Comparison of ENCODE assay signal across 24 mouse cellular contexts in the genomic region with DNA sequence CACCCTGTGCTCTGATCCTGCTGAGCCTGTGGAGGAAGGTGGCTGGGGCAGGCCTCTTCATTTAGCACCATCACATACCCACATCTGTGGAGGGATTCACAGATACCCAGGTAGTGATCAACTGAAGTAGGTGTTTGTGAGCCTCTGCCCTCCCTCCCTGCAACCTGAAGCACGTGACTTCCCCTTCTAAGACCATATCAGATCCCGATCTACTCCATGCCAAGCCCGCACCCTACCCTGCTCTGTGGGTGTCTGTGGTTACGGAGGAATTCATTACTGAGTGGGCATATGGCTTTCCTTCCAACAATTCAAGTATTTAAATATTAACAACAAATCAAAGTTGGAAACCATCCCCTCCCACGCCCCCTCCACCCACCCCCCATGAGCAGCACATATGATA. TPM values are rescaled to one million over a fixed set of nuclear protein-coding genes. Genes with fewer than 3 reads are reported as not detected.
DNase-seq lines count a peak whose midpoint lies in the region; ATAC-seq lines count a peak whose summit lies in the region.
"Had no signal": no experiment of that assay in that cellular context is flagged by ENCODE, and none has a peak within 500 bp of the region (broad histone marks: within the 10 kb centered on the region; RNA-seq: fewer than 3 reads in every experiment).

No protein-coding gene starts in this region.

- 0 out of 2 replicates have a peak, but pooled peaks cover 3% of the 10 kb centered on the region for H3K36me3 ChIP-seq in forebrain, embryonic 14.5 days (ENCODE audit: control insufficient read depth, insufficient read depth, low read length)
- peaks cover 11% of the 10 kb centered on the region for H3K36me3 ChIP-seq in forebrain, embryonic 10.5 days (replicated peaks)
- H3K36me3 ChIP-seq in limb, embryonic 13.5 days = no peaks in the 10 kb centered on the region
- peaks cover 9% of the 10 kb centered on the region for H3K36me3 ChIP-seq in limb, embryonic 10.5 days
- peaks cover 9% of the 10 kb centered on the region; the same call in 1 of the 2 replicates for H3K36me3 ChIP-seq in embryonic facial prominence, embryonic 10.5 days (replicated peaks)
- no peaks in the 10 kb centered on the region for H3K36me3 ChIP-seq in limb, embryonic 15.5 days
- H3K36me3 ChIP-seq: neural tube, embryonic 15.5 days had no signal

- no peaks in the 10 kb centered on the region for H3K27me3 ChIP-seq in forebrain, embryonic 14.5 days (replicated peaks; ENCODE audit: control insufficient read depth, insufficient read depth, low read length)
- peaks cover 38% of the 10 kb centered on the region for H3K27me3 ChIP-seq in forebrain, embryonic 10.5 days (ENCODE audit: poor library complexity, severe bottlenecking)
- no peaks in the 10 kb centered on the region for H3K27me3 ChIP-seq in limb, embryonic 13.5 days
- peaks cover 8% of the 10 kb centered on the region for H3K27me3 ChIP-seq in limb, embryonic 10.5 days (ENCODE audit: low read depth, poor library complexity, severe bottlenecking)
- peaks cover 19% of the 10 kb centered on the region for H3K27me3 ChIP-seq in embryonic facial prominence, embryonic 10.5 days (replicated peaks; ENCODE audit: low read depth, poor library complexity, severe bottlenecking)
- H3K27me3 ChIP-seq in limb, embryonic 15.5 days = no peaks in the 10 kb centered on the region
- H3K27me3 ChIP-seq: kidney, embryonic 15.5 days; neural tube, embryonic 15.5 days; Patski; stomach, embryonic 15.5 days had no signal

- H3K9ac ChIP-seq in forebrain, embryonic 14.5 days (ENCODE audit: low read length) = no peak overlapping the region
- H3K9ac ChIP-seq in limb, embryonic 13.5 days = no peak overlapping the region
- no peak overlapping the region for H3K9ac ChIP-seq in limb, embryonic 15.5 days
- H3K9ac ChIP-seq: kidney, embryonic 15.5 days; neural tube, embryonic 15.5 days; stomach, embryonic 15.5 days had no signal

- H3K4me2 ChIP-seq in forebrain, embryonic 14.5 days (ENCODE audit: low read length) = no peak overlapping the region
- H3K4me2 ChIP-seq in limb, embryonic 13.5 days (replicated peaks) = no peak overlapping the region
- no peak overlapping the region for H3K4me2 ChIP-seq in limb, embryonic 15.5 days
- H3K4me2 ChIP-seq: kidney, embryonic 15.5 days; neural tube, embryonic 15.5 days; stomach, embryonic 15.5 days had no signal

- 85% methylated on average over 5 of the region's 5 CpGs for WGBS in forebrain, embryonic 14.5 days
- 84% methylated on average over 5 of the region's 5 CpGs for WGBS in forebrain, embryonic 10.5 days
- 88% methylated on average over 5 of the region's 5 CpGs for WGBS in limb, embryonic 13.5 days
- WGBS in limb, embryonic 10.5 days = 91% methylated on average over 5 of the region's 5 CpGs
- 86% methylated on average over 5 of the region's 5 CpGs for WGBS in embryonic facial prominence, embryonic 10.5 days
- WGBS in limb, embryonic 15.5 days = 77% methylated on average over 5 of the region's 5 CpGs

- ATAC-seq in forebrain, embryonic 14.5 days = no peak
- no peak for ATAC-seq in limb, embryonic 13.5 days (ENCODE audit: low FRiP score, low read depth)
- no peak for ATAC-seq in limb, embryonic 15.5 days (ENCODE audit: insufficient number of reproducible peaks, low FRiP score, low TSS enrichment, low read depth)
- ATAC-seq: midbrain, embryonic 16.5 days had no signal

- DNase-seq in forebrain, embryonic 14.5 days (ENCODE audit: low spot score) = no peak
- no peak for DNase-seq in forebrain, embryonic 10.5 days (ENCODE audit: extremely low spot score, low spot score)
- no peak for DNase-seq in limb, embryonic 10.5 days (ENCODE audit: low spot score)
- DNase-seq in embryonic facial prominence, embryonic 10.5 days (ENCODE audit: low spot score) = no peak
- DNase-seq in left cerebral cortex, adult 11 months (ENCODE audit: low spot score) = no peak
- DNase-seq in adrenal gland, postnatal 14 days = no peak
- DNase-seq: cerebellum, adult 2 months; cerebellum, postnatal 36 days; embryo, embryonic 11 days; kidney, adult 11 months; kidney, postnatal 36 days; right cerebral cortex, adult 18-20 months; thymus, postnatal 25 days had no signal

- 0 out of 2 replicates have a peak overlapping the region, but pooled peaks have one; percentile 36 for H3K27ac ChIP-seq in forebrain, embryonic 14.5 days (ENCODE audit: low read depth, low read length)
- no peak overlapping the region for H3K27ac ChIP-seq in forebrain, embryonic 10.5 days
- peak overlapping the region; percentile 11; the same call in 1 of the 2 replicates for H3K27ac ChIP-seq in limb, embryonic 13.5 days
- H3K27ac ChIP-seq in limb, embryonic 10.5 days = no peak overlapping the region
- H3K27ac ChIP-seq in embryonic facial prominence, embryonic 10.5 days (replicated peaks) = 0 out of 2 replicates have a peak overlapping the region, but pooled peaks have one; percentile 7
- peak overlapping the region; percentile 43; the same call in 1 of the 2 replicates for H3K27ac ChIP-seq in limb, embryonic 15.5 days
- H3K27ac ChIP-seq: neural tube, embryonic 15.5 days; stomach, embryonic 15.5 days had no signal

- H3K9me3 ChIP-seq in forebrain, embryonic 14.5 days (replicated peaks; ENCODE audit: control insufficient read depth, low read length) = no peaks in the 10 kb centered on the region
- H3K9me3 ChIP-seq in forebrain, embryonic 10.5 days = no peaks in the 10 kb centered on the region
- no peaks in the 10 kb centered on the region for H3K9me3 ChIP-seq in limb, embryonic 13.5 days
- H3K9me3 ChIP-seq in limb, embryonic 10.5 days (replicated peaks) = no peaks in the 10 kb centered on the region
- no peaks in the 10 kb centered on the region for H3K9me3 ChIP-seq in embryonic facial prominence, embryonic 10.5 days
- H3K9me3 ChIP-seq in limb, embryonic 15.5 days = no peaks in the 10 kb centered on the region
- H3K9me3 ChIP-seq: kidney, embryonic 15.5 days; neural tube, embryonic 15.5 days; stomach, embryonic 15.5 days had no signal

- H3K4me3 ChIP-seq in forebrain, embryonic 14.5 days (ENCODE audit: low read depth, low read length) = no peak overlapping the region
- no peak overlapping the region for H3K4me3 ChIP-seq in forebrain, embryonic 10.5 days
- H3K4me3 ChIP-seq in limb, embryonic 13.5 days = no peak overlapping the region
- H3K4me3 ChIP-seq in limb, embryonic 10.5 days = no peak overlapping the region
- H3K4me3 ChIP-seq in embryonic facial prominence, embryonic 10.5 days = no peak overlapping the region
- no peak overlapping the region for H3K4me3 ChIP-seq in limb, embryonic 15.5 days
- H3K4me3 ChIP-seq: gastrocnemius, adult 2 months; kidney, embryonic 15.5 days; left cerebral cortex, adult 2 months; neural tube, embryonic 15.5 days; stomach, embryonic 15.5 days had no signal

- H3K4me1 ChIP-seq in forebrain, embryonic 14.5 days (ENCODE audit: control insufficient read depth, insufficient read depth, low read length) = peaks cover 34% of the 10 kb centered on the region
- peaks cover 90% of the 10 kb centered on the region for H3K4me1 ChIP-seq in forebrain, embryonic 10.5 days
- H3K4me1 ChIP-seq in limb, embryonic 13.5 days = peaks cover 47% of the 10 kb centered on the region
- peaks cover 62% of the 10 kb centered on the region for H3K4me1 ChIP-seq in limb, embryonic 10.5 days
- peaks cover 76% of the 10 kb centered on the region for H3K4me1 ChIP-seq in embryonic facial prominence, embryonic 10.5 days
- H3K4me1 ChIP-seq in limb, embryonic 15.5 days = peaks cover 33% of the 10 kb centered on the region

RNA-seq across cellular contexts. Expression of gene Fam110a, which starts 16.7 kb away (rescaled TPM):
- 64.5 and 68.8 TPM in 2 replicates for polyA plus RNA-seq in forebrain, embryonic 14.5 days (2014; fragmentation: Nextera tagmentation; extraction: Ambion mirVana)
- polyA plus RNA-seq in forebrain, embryonic 10.5 days (2016; fragmentation: Nextera tagmentation; extraction: Ambion mirVana) = 60.3 and 70.4 TPM in 2 replicates
- 23.0 and 25.4 TPM in 2 replicates for polyA plus RNA-seq in limb, embryonic 13.5 days (2015; fragmentation: Nextera tagmentation; extraction: Ambion mirVana)
- 35.0 and 37.9 TPM in 2 replicates for polyA plus RNA-seq in limb, embryonic 10.5 days (2016; fragmentation: Nextera tagmentation; extraction: Ambion mirVana)
- 48.4 and 55.0 TPM in 2 replicates for polyA plus RNA-seq in embryonic facial prominence, embryonic 10.5 days (2016; fragmentation: Nextera tagmentation; extraction: Ambion mirVana)
- 23.3 and 23.4 TPM in 2 replicates for polyA plus RNA-seq in limb, embryonic 15.5 days (2015; fragmentation: Nextera tagmentation; extraction: Ambion mirVana)
- 8.2 and 8.5 TPM in 2 replicates for total RNA-seq in adrenal gland, postnatal 14 days (2021)

RNA-seq across cellular contexts. Expression of gene Slc52a3, which starts 33.0 kb away (rescaled TPM):
- 0.72 and 1.1 TPM in 2 replicates for polyA plus RNA-seq in forebrain, embryonic 14.5 days (2014; fragmentation: Nextera tagmentation; extraction: Ambion mirVana)
- polyA plus RNA-seq in forebrain, embryonic 10.5 days (2016; fragmentation: Nextera tagmentation; extraction: Ambion mirVana) = 0.69 and 0.79 TPM in 2 replicates
- polyA plus RNA-seq in limb, embryonic 13.5 days (2015; fragmentation: Nextera tagmentation; extraction: Ambion mirVana) = 1.6 and 1.8 TPM in 2 replicates
- 0.77 and 1.3 TPM in 2 replicates for polyA plus RNA-seq in limb, embryonic 10.5 days (2016; fragmentation: Nextera tagmentation; extraction: Ambion mirVana)
- polyA plus RNA-seq in embryonic facial prominence, embryonic 10.5 days (2016; fragmentation: Nextera tagmentation; extraction: Ambion mirVana) = 0.63 and 0.80 TPM in 2 replicates
- 8.4 and 9.7 TPM in 2 replicates for polyA plus RNA-seq in limb, embryonic 15.5 days (2015; fragmentation: Nextera tagmentation; extraction: Ambion mirVana)
- 1.6 and 2.4 TPM in 2 replicates for total RNA-seq in adrenal gland, postnatal 14 days (2021)

RNA-seq across cellular contexts. Expression of gene Angpt4, which starts 52.3 kb away (rescaled TPM):
- 0.21 TPM in 1 of 2 replicates, not detected in the other for polyA plus RNA-seq in forebrain, embryonic 14.5 days (2014; fragmentation: Nextera tagmentation; extraction: Ambion mirVana)
- polyA plus RNA-seq in forebrain, embryonic 10.5 days (2016; fragmentation: Nextera tagmentation; extraction: Ambion mirVana) = 0.06 and 0.17 TPM in 2 replicates
- polyA plus RNA-seq in limb, embryonic 13.5 days (2015; fragmentation: Nextera tagmentation; extraction: Ambion mirVana) = 0.22 and 0.43 TPM in 2 replicates
- polyA plus RNA-seq in limb, embryonic 10.5 days (2016; fragmentation: Nextera tagmentation; extraction: Ambion mirVana) = 0.46 and 0.48 TPM in 2 replicates
- polyA plus RNA-seq in embryonic facial prominence, embryonic 10.5 days (2016; fragmentation: Nextera tagmentation; extraction: Ambion mirVana) = 0.27 and 0.73 TPM in 2 replicates
- polyA plus RNA-seq in limb, embryonic 15.5 days (2015; fragmentation: Nextera tagmentation; extraction: Ambion mirVana) = 0.60 and 0.68 TPM in 2 replicates
- total RNA-seq in adrenal gland, postnatal 14 days (2021) = 0.26 and 0.33 TPM in 2 replicates
- total RNA-seq: left cerebral cortex, adult 2 months; megakaryocyte-erythroid progenitor cell, adult 5-6 weeks had no signal
- polyA plus RNA-seq: forebrain, embryonic 11.5 days had no signal

Comparison
In these comparisons a context has a peak if more than half of its experiments do, and no peak if none do; other contexts are left out.
1. H3K27ac ChIP-seq: peak in forebrain, embryonic 14.5 days (single experiment), limb, embryonic 13.5 days (single experiment), embryonic facial prominence, embryonic 10.5 days (single experiment) and limb, embryonic 15.5 days (single experiment); none in forebrain, embryonic 10.5 days (single experiment) and limb, embryonic 10.5 days (single experiment).